Mouse (Mus musculus): Measurements from ENCODE around the gene Gm10300. TPM values are rescaled to one million over a fixed set of nuclear protein-coding genes. Genes with fewer than 3 reads are reported as not detected.

Gene Gm10300
- not detected for total RNA-seq (2021)

- DNase-seq: no peak
Measured at GRCm38 (mm10) chr4:132074077-132074932, at the start of gene Gm10300. TSS of gene Gm10300 (plus strand) at chr4:132074697.

GRCm38 (mm10) chr4:132025264-132025663 lies 49.2 kb upstream of the Gm10300 start:
- no peak for DNase-seq

GRCm38 (mm10) chr4:132025738-132026527 lies 48.6 kb upstream of the Gm10300 start:
- DNase-seq: no peak

- no peak for DNase-seq
Measured at GRCm38 (mm10) chr4:132027167-132027566, 47.3 kb upstream of the Gm10300 start.

GRCm38 (mm10) chr4:132027806-132028205 lies 46.7 kb upstream of the Gm10300 start:
- DNase-seq: no peak

GRCm38 (mm10) chr4:132029851-132030741 lies 44.4 kb upstream of the Gm10300 start:
- DNase-seq: no peak

- DNase-seq: no peak
Measured at GRCm38 (mm10) chr4:132033183-132033582, 41.3 kb upstream of the Gm10300 start.

- no peak for DNase-seq
Measured at GRCm38 (mm10) chr4:132034242-132034641, 40.3 kb upstream of the Gm10300 start.

- DNase-seq: no peak
Measured at GRCm38 (mm10) chr4:132037137-132037536, 37.4 kb upstream of the Gm10300 start.

GRCm38 (mm10) chr4:132037991-132038390 lies 36.5 kb upstream of the Gm10300 start:
- no peak for DNase-seq

- no peak for DNase-seq
Measured at GRCm38 (mm10) chr4:132038809-132039208, 35.7 kb upstream of the Gm10300 start.

GRCm38 (mm10) chr4:132039521-132039920 lies 35.0 kb upstream of the Gm10300 start:
- no peak for DNase-seq

GRCm38 (mm10) chr4:132039975-132040645 lies 34.4 kb upstream of the Gm10300 start:
- DNase-seq: no peak

- DNase-seq: no peak
Measured at GRCm38 (mm10) chr4:132041471-132042332, 32.8 kb upstream of the Gm10300 start.

- DNase-seq: no peak
Measured at GRCm38 (mm10) chr4:132043726-132044125, 30.8 kb upstream of the Gm10300 start.

GRCm38 (mm10) chr4:132048011-132048991 lies 26.2 kb upstream of the Gm10300 start:
- DNase-seq: peak; percentile 9 to 15

- peak; percentile 75 to 78 for DNase-seq
Measured at GRCm38 (mm10) chr4:132048995-132049404, 25.5 kb upstream of the Gm10300 start.

- DNase-seq: no peak
Measured at GRCm38 (mm10) chr4:132049549-132050200, 24.8 kb upstream of the Gm10300 start.

All from layer of hippocampus, postnatal 36 days (tissue).